Mouse (Mus musculus): Measurements from ENCODE around the gene Vav1. TPM values are rescaled to one million over a fixed set of nuclear protein-coding genes. Genes with fewer than 3 reads are reported as not detected.

Gene Vav1
- total and polyA plus RNA-seq, 3 experiments = 86.7 to 99.6 TPM; not detected in 1

- no peaks in the 10 kb centered on the region for H3K27me3 ChIP-seq (ENCODE audit: control insufficient read depth in 1 of 2, insufficient read depth in 2 of 2, low read length in 2 of 2)
- no peaks in the 10 kb centered on the region for H3K79me2 ChIP-seq (ENCODE audit: control insufficient read depth, insufficient read depth, low read length, poor library complexity)
- TF ChIP-seq JUND (IDR thresholded peaks at IDR 0.05; ENCODE audit: low read depth, low read length) = no peak
- no peak for TF ChIP-seq MEF2A (IDR thresholded peaks at IDR 0.05; ENCODE audit: extremely low read depth, insufficient replicate concordance, low read depth, low read length, poor library complexity, severe bottlenecking)
- no peak for TF ChIP-seq CHD2 (IDR thresholded peaks at IDR 0.05; ENCODE audit: low read length)
- no peak for TF ChIP-seq CHD1 (IDR thresholded peaks at IDR 0.05; ENCODE audit: low read depth, low read length)
- no peak for TF ChIP-seq TBP (IDR thresholded peaks at IDR 0.05; ENCODE audit: low read depth, low read length)
- no peak for TF ChIP-seq ZKSCAN1 (IDR thresholded peaks at IDR 0.05; ENCODE audit: low read depth, low read length)
- TF ChIP-seq SIN3A (IDR thresholded peaks at IDR 0.05; ENCODE audit: low read length) = no peak
- TF ChIP-seq RCOR1 (IDR thresholded peaks at IDR 0.05; ENCODE audit: low read depth, low read length) = no peak
- no peak for TF ChIP-seq NRF1 (IDR thresholded peaks at IDR 0.05; ENCODE audit: insufficient read depth, low read depth, low read length, poor library complexity, severe bottlenecking)
- no peak for TF ChIP-seq RAD21 (IDR thresholded peaks at IDR 0.05; ENCODE audit: low read depth, low read length)
- no peak for TF ChIP-seq TAL1 (IDR thresholded peaks at IDR 0.05; ENCODE audit: low read length)
- no peak for TF ChIP-seq ZMIZ1 (IDR thresholded peaks at IDR 0.05; ENCODE audit: low read depth, low read length)
- TF ChIP-seq GATA1 (IDR thresholded peaks at IDR 0.05; ENCODE audit: low read depth, low read length) = no peak
- TF ChIP-seq MXI1 (IDR thresholded peaks at IDR 0.05; ENCODE audit: low read depth, low read length) = no peak
- TF ChIP-seq POLR2AphosphoS2 (IDR thresholded peaks at IDR 0.05; ENCODE audit: low read length) = no peak
- H3K4me3 ChIP-seq (ENCODE audit: control insufficient read depth in 1 of 2, insufficient read depth in 1 of 2, low read depth in 2 of 2, low read length in 2 of 2) = no peak overlapping the region
- no peaks in the 10 kb centered on the region for H3K4me1 ChIP-seq (ENCODE audit: control insufficient read depth in 1 of 2, insufficient read depth in 2 of 2, low read length in 2 of 2)
- no peaks in the 10 kb centered on the region; a peak in 1 of 4 replicates for H3K36me3 ChIP-seq (ENCODE audit: control insufficient read depth in 1 of 2, insufficient read depth in 2 of 2, low read length in 2 of 2)
- H3K9ac ChIP-seq (ENCODE audit: control insufficient read depth, low read depth, low read length, poor library complexity, severe bottlenecking) = no peak overlapping the region
- H3K9me3 ChIP-seq (replicated peaks; ENCODE audit: insufficient read depth, low read length) = no peaks in the 10 kb centered on the region
- no peak overlapping the region for H3K27ac ChIP-seq (ENCODE audit: control insufficient read depth, low read depth, low read length)
- no peak for DNase-seq (ENCODE audit: low read depth, low spot score)
Measured at GRCm38 (mm10) chr17:57235803-57236202, 43.1 kb upstream of the Vav1 start.

DNA sequence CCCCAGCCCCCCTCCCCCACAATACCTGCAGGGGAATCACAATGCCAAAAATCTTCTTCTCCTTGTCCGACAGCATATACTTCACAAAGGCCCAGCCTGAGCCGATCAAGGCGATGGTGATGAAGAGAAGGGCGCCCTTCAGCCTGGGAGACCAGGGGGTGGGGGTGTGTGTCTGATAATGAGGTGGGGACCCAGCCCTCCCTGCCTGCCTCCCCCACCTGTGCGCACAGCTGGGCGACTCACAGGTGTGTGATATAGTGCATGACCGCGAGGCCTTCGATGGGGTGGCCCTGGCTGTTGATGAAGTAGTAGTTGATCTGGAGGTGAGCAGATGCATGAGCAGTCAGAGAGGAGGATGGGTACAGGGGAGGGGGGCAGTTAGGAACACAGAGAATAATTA, 41.7 kb upstream of the Vav1 start:
- Histone ChIP-seq H3K27ac (ENCODE audit: control insufficient read depth, low read depth, low read length) (no peak overlapping the region), H3K4me1 (ENCODE audit: control insufficient read depth in 1 of 2, insufficient read depth in 2 of 2, low read length in 2 of 2) (no peaks in the 10 kb centered on the region), H3K79me2 (ENCODE audit: control insufficient read depth, insufficient read depth, low read length, poor library complexity) (no peaks in the 10 kb centered on the region), H3K27me3 (ENCODE audit: control insufficient read depth in 1 of 2, insufficient read depth in 2 of 2, low read length in 2 of 2) (no peaks in the 10 kb centered on the region), H3K4me3 (ENCODE audit: control insufficient read depth in 1 of 2, insufficient read depth in 1 of 2, low read depth in 2 of 2, low read length in 2 of 2) (no peak overlapping the region), H3K9ac (ENCODE audit: control insufficient read depth, low read depth, low read length, poor library complexity, severe bottlenecking) (no peak overlapping the region), H3K9me3 (replicated peaks; ENCODE audit: insufficient read depth, low read length) (no peaks in the 10 kb centered on the region), H3K36me3 (ENCODE audit: control insufficient read depth in 1 of 2, insufficient read depth in 2 of 2, low read length in 2 of 2) (no peaks in the 10 kb centered on the region; a peak in 1 of 4 replicates)
- DNase-seq (ENCODE audit: low read depth, low spot score) = no peak
- TF ChIP-seq UBTF (IDR thresholded peaks at IDR 0.05; ENCODE audit: borderline replicate concordance, insufficient read depth, low read depth, low read length) (no peak), KAT2A (conservative IDR thresholded peaks at IDR 0.05; ENCODE audit: low read depth, low read length) (no peak)

All from MEL (cell line).